Mouse (Mus musculus) hindbrain, embryonic 15.5 days (tissue): ENCODE results near the gene Mkln1. TPM values are rescaled to one million over a fixed set of nuclear protein-coding genes. Genes with fewer than 3 reads are reported as not detected.
A peak's percentile ranks its signal among the peaks of the same experiment; 100 is the strongest.
"Not testable (repeated sequence)": the region's sequence is repeated elsewhere in the genome, so short reads cannot be mapped to it uniquely, and the experiment has no call there.

Source experiments
- ATAC-seq: fragments of 200-750 bp; cut with Nextera tagmentation; 2 replicates; pipeline ENCODE4 v1.8.0; 2017; ENCODE audit warnings: low read depth, moderate number of reproducible peaks, moderate TSS enrichment; ENCODE audit not compliant: low FRiP score
- H3K27ac ChIP-seq: fragments of 300-500 bp; sonication (generic); replicated peaks from 2 replicates; pipeline ENCODE4 v1.5.1; 2015; ENCODE audit warnings: mild to moderate bottlenecking, inconsistent platforms
- H3K27me3 ChIP-seq: fragments of 300-500 bp; sonication (generic); 2 replicates; pipeline ENCODE4 v1.6.1; 2015; ENCODE audit warnings: control low read depth, inconsistent platforms
- H3K36me3 ChIP-seq: fragments of 300-500 bp; sonication (generic); 2 replicates; pipeline ENCODE4 v1.6.1; 2015; ENCODE audit warnings: control low read depth, inconsistent platforms
- H3K4me1 ChIP-seq: fragments of 300-500 bp; sonication (generic); replicated peaks from 2 replicates; pipeline ENCODE4 v1.6.1; 2015; ENCODE audit warnings: control low read depth, inconsistent platforms
- H3K4me2 ChIP-seq: fragments of 300-500 bp; sonication (generic); 2 replicates; pipeline ENCODE4 v1.6.1; 2015; ENCODE audit warnings: moderate library complexity, mild to moderate bottlenecking, inconsistent platforms
- H3K4me3 ChIP-seq: fragments of 300-500 bp; sonication (generic); 2 replicates; pipeline ENCODE4 v1.5.1; 2015; ENCODE audit warnings: mild to moderate bottlenecking, inconsistent platforms
- H3K9ac ChIP-seq: fragments of 300-500 bp; sonication (generic); 2 replicates; pipeline ENCODE4 v1.6.1; 2015; ENCODE audit warnings: inconsistent platforms
- H3K9me3 ChIP-seq: fragments of 300-500 bp; sonication (generic); 2 replicates; pipeline ENCODE4 v1.6.1; 2016; ENCODE audit warnings: control low read depth, inconsistent platforms
- WGBS: fragments of 180-500 bp; shearing (Covaris S2); methylation state at CpG from one replicate; pipeline ENCODE4 v1.1.7; 2015; 5-methylcytosine and 5-hydroxymethylcytosine counted together
- polyA plus RNA-seq: library from polyadenylated mRNA; unstranded; fragments of >200 nt; fragmentation: Nextera tagmentation; extraction: Ambion mirVana; gene quantifications from 2 replicates; pipeline ENCODE4 v1.2.1, GENCODE M21; 2015

The Mkln1 gene
- polyA plus RNA-seq, 1 experiment from 2014 or later = 120 TPM

- no peak overlapping the region for H3K4me2 ChIP-seq
- H3K9me3 ChIP-seq = no peaks in the 10 kb centered on the region
- no peak for ATAC-seq
- 0 out of 2 replicates have a peak, but pooled peaks cover 3% of the 10 kb centered on the region for H3K36me3 ChIP-seq
- no peak overlapping the region for H3K9ac ChIP-seq
- H3K27me3 ChIP-seq = no peaks in the 10 kb centered on the region
- no peak overlapping the region for H3K4me3 ChIP-seq
- H3K4me1 ChIP-seq = no peaks in the 10 kb centered on the region; the same call in 1 of the 2 replicates
- WGBS = 80% methylated on average over 4 of the region's 4 CpGs
- H3K27ac ChIP-seq = no peak overlapping the region
These were observed 138.7 kb downstream of the Mkln1 start for GRCm38 (mm10) chr6:31537193-31537592.

GRCm38 (mm10) chr6:31538112-31538511 is 139.6 kb downstream of the Mkln1 start:
- WGBS = 96% methylated on average over 1 of the region's 1 CpGs

GRCm38 (mm10) chr6:31540018-31540417 is 141.5 kb downstream of the Mkln1 start:
- Histone ChIP-seq H3K4me2 (no peak overlapping the region), H3K36me3 (0 out of 2 replicates have a peak, but pooled peaks cover 3% of the 10 kb centered on the region), H3K27me3 (no peaks in the 10 kb centered on the region), H3K9me3 (no peaks in the 10 kb centered on the region), H3K4me1 (no peaks in the 10 kb centered on the region; the same call in 1 of the 2 replicates), H3K27ac (no peak overlapping the region), H3K4me3 (no peak overlapping the region), H3K9ac (no peak overlapping the region)
- WGBS = 96% methylated on average over 6 of the region's 6 CpGs
- ATAC-seq = no peak

More at GRCm38 (mm10) chr6:31538112-31538511, 139.6 kb downstream of the Mkln1 start:
- Histone ChIP-seq H3K9me3 (no peaks in the 10 kb centered on the region), H3K36me3 (0 out of 2 replicates have a peak, but pooled peaks cover 3% of the 10 kb centered on the region), H3K4me3 (no peak overlapping the region), H3K27ac (no peak overlapping the region), H3K4me2 (no peak overlapping the region), H3K27me3 (no peaks in the 10 kb centered on the region), H3K9ac (no peak overlapping the region), H3K4me1 (no peaks in the 10 kb centered on the region; the same call in 1 of the 2 replicates)
- ATAC-seq = no peak

- Histone ChIP-seq H3K4me1 (peaks cover 9% of the 10 kb centered on the region), H3K4me3 (no peak overlapping the region), H3K27ac (no peak overlapping the region), H3K9ac (no peak overlapping the region), H3K4me2 (no peak overlapping the region), H3K27me3 (no peaks in the 10 kb centered on the region), H3K9me3 (no peaks in the 10 kb centered on the region), H3K36me3 (0 out of 2 replicates have a peak, but pooled peaks cover 3% of the 10 kb centered on the region)
- ATAC-seq = no peak
- 73% methylated on average over 4 of the region's 4 CpGs for WGBS
These were observed 145.8 kb downstream of the Mkln1 start for GRCm38 (mm10) chr6:31544318-31544717.

- peak; percentile 76 for ATAC-seq
- WGBS = 50% methylated on average over 5 of the region's 5 CpGs
- H3K4me2 ChIP-seq = no peak overlapping the region
- no peaks in the 10 kb centered on the region for H3K9me3 ChIP-seq
- H3K4me1 ChIP-seq = peaks cover 18% of the 10 kb centered on the region
- no peaks in the 10 kb centered on the region for H3K27me3 ChIP-seq
- H3K36me3 ChIP-seq = no peaks in the 10 kb centered on the region
- H3K27ac ChIP-seq = no peak overlapping the region
- no peak overlapping the region for H3K4me3 ChIP-seq
- H3K9ac ChIP-seq = no peak overlapping the region
These were observed 151.0 kb downstream of the Mkln1 start for GRCm38 (mm10) chr6:31549361-31550051.

GRCm38 (mm10) chr6:31550876-31551532 is 152.5 kb downstream of the Mkln1 start:
- ATAC-seq = no peak
- H3K4me1 ChIP-seq = peaks cover 18% of the 10 kb centered on the region
- 80% methylated on average over 22 of the region's 22 CpGs for WGBS
- no peaks in the 10 kb centered on the region for H3K36me3 ChIP-seq
- no peak overlapping the region for H3K4me2 ChIP-seq
- H3K4me3 ChIP-seq = no peak overlapping the region
- no peaks in the 10 kb centered on the region for H3K9me3 ChIP-seq
- H3K9ac ChIP-seq = no peak overlapping the region
- no peaks in the 10 kb centered on the region for H3K27me3 ChIP-seq
- H3K27ac ChIP-seq = no peak overlapping the region

- no peak overlapping the region for H3K4me3 ChIP-seq
- no peaks in the 10 kb centered on the region for H3K27me3 ChIP-seq
- WGBS = 95% methylated on average over 7 of the region's 7 CpGs
- H3K27ac ChIP-seq = no peak overlapping the region
- ATAC-seq = no peak
- H3K4me2 ChIP-seq = no peak overlapping the region
- H3K9me3 ChIP-seq = no peaks in the 10 kb centered on the region
- peaks cover 19% of the 10 kb centered on the region for H3K4me1 ChIP-seq
- H3K9ac ChIP-seq = no peak overlapping the region
- no peaks in the 10 kb centered on the region for H3K36me3 ChIP-seq
These were observed 158.0 kb downstream of the Mkln1 start for GRCm38 (mm10) chr6:31556460-31557100.

- H3K4me2 ChIP-seq = peak overlapping the region; percentile 73
- no peak overlapping the region for H3K4me3 ChIP-seq
- peaks cover 46% of the 10 kb centered on the region for H3K4me1 ChIP-seq
- no peak for ATAC-seq
- no peaks in the 10 kb centered on the region for H3K27me3 ChIP-seq
- no peak overlapping the region; the same call in 1 of the 2 replicates for H3K9ac ChIP-seq
- 10% methylated on average over 13 of the region's 13 CpGs for WGBS
- H3K27ac ChIP-seq = no peak overlapping the region
- H3K9me3 ChIP-seq = no peaks in the 10 kb centered on the region
- H3K36me3 ChIP-seq = no peaks in the 10 kb centered on the region
These were observed 161.8 kb downstream of the Mkln1 start for GRCm38 (mm10) chr6:31560138-31560959.

- peak overlapping the region; percentile 57 for H3K4me3 ChIP-seq
- not testable (repeated sequence) for H3K36me3 ChIP-seq, H3K27me3 ChIP-seq, ATAC-seq, H3K9me3 ChIP-seq, H3K27ac ChIP-seq
- WGBS = 49% methylated on average over 3 of the region's 3 CpGs
- peaks cover 49% of the 10 kb centered on the region for H3K4me1 ChIP-seq
- H3K4me2 ChIP-seq = peak overlapping the region; percentile 73
- peak overlapping the region; percentile 60; the same call in 1 of the 2 replicates for H3K9ac ChIP-seq
These were observed 163.4 kb downstream of the Mkln1 start for GRCm38 (mm10) chr6:31561948-31562347.

- H3K4me2 ChIP-seq = peak overlapping the region; percentile 73
- WGBS = 4% methylated on average over 16 of the region's 16 CpGs
- H3K9ac ChIP-seq = peak overlapping the region; percentile 60
- no peaks in the 10 kb centered on the region for H3K36me3 ChIP-seq
- peaks cover 49% of the 10 kb centered on the region for H3K4me1 ChIP-seq
- no peak overlapping the region for H3K27ac ChIP-seq
- H3K4me3 ChIP-seq = peak overlapping the region; percentile 57
- H3K9me3 ChIP-seq = no peaks in the 10 kb centered on the region
- ATAC-seq = no peak
- H3K27me3 ChIP-seq = no peaks in the 10 kb centered on the region
These were observed 164.0 kb downstream of the Mkln1 start for GRCm38 (mm10) chr6:31562371-31563080.
